Mouse (Mus musculus) cortical plate, adult 2 months (tissue): ENCODE data around the gene Chga. TPM values are rescaled to one million over a fixed set of nuclear protein-coding genes. Genes with fewer than 3 reads are reported as not detected.

Experiments used
- H3K27ac ChIP-seq: fragments of 200-500 bp; 2 replicates; pipeline ENCODE4 v1.5.1; 2012; ENCODE audit warnings: low read length, control low read depth, inconsistent platforms; ENCODE audit not compliant: insufficient read depth
- H3K4me1 ChIP-seq: fragments of 200-500 bp; 2 replicates; pipeline ENCODE4 v1.6.1; 2011; ENCODE audit warnings: low read length; ENCODE audit not compliant: control insufficient read depth, insufficient read depth
- H3K4me3 ChIP-seq: fragments of 200-500 bp; 2 replicates; pipeline ENCODE4 v1.5.1; 2011; ENCODE audit warnings: mild to moderate bottlenecking, low read length, control low read depth; ENCODE audit not compliant: insufficient read depth
- CTCF ChIP-seq: fragments of 200-500 bp; IDR thresholded peaks from 2 replicates; pipeline ENCODE4 v1.5.1; 2011; ENCODE audit warnings: mild to moderate bottlenecking, control low read depth, low read length; ENCODE audit not compliant: insufficient read depth; ENCODE audit errors: extremely low read depth
- POLR2A ChIP-seq: fragments of 200-500 bp; IDR thresholded peaks from 2 replicates; pipeline ENCODE4 v1.6.1; 2011; ENCODE audit warnings: mild to moderate bottlenecking, low read length, control low read depth; ENCODE audit not compliant: insufficient read depth; ENCODE audit errors: extremely low read depth
- polyA plus RNA-seq: library from polyadenylated mRNA; depleted of rRNA; stranded (reverse); fragments of >200 nt; gene quantifications from 2 replicates; pipeline ENCODE4 v1.2.3, GENCODE M21; 2012; rRNA removed

Chga gene
- polyA plus RNA-seq, 1 experiment: 121 TPM

DNA sequence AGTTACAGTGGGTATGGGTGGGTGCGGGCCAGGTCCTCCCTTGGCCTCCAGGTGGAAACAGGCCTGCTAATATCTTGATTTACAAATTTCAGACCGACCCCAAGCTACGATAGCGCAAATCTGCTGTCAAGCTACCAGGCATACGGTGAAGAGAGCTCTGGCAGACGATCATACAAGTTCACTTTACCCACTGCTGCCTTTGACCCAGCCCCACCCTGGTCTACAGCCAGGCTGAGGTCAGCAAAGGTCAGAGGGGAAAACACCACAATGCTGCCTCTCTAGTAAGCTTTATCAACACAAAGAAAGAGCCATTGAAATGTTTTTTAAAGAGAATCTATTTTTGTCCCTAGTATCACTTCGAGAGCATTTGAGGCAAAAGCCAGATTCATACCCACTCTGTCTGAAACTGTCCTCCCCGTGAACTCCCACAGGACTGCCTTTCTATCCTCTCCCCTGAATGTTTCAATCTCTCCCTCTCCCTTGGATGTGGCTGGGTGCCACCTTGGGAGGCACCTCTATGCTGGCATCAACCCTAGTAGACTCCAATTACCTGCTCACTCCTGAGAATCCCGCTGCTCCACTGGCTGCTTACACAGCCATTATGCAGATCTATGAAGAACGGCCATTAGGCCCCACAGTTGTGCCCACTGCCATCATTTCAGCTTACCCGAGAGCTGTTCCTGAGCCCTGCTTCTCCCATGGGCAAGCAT, 53.2 kb downstream of the Chga start:
- Histone ChIP-seq H3K4me1 (peaks cover 2% of the 10 kb centered on the region; the same call in 1 of the 2 replicates), H3K27ac (no peak overlapping the region), H3K4me3 (no peak overlapping the region)
- no peak for TF ChIP-seq CTCF
- TF ChIP-seq POLR2A: no peak

DNA sequence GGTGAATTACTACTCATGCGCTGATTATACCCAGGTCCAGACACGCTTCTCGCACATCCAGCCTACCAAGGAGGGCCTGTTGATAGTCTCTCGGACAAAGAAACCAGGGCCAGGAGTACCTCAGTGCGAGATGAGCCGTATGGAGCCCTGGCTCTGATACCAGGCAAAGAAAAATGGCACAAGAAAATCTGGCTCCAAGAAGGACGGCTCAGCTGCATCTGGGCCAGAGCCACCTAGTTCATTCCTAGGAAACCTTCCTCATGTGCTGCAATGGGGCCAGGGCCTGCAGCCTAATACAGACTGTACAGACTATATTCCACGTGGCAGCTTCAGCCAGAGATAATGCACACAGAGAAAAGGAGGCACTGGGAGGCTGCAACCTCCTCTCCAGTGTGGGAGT, 56.2 kb downstream of the Chga start:
- no peak overlapping the region for H3K27ac ChIP-seq
- H3K4me3 ChIP-seq: no peak overlapping the region
- TF ChIP-seq CTCF: no peak
- no peak for TF ChIP-seq POLR2A
- H3K4me1 ChIP-seq: 0 out of 2 replicates have a peak, but pooled peaks cover 2% of the 10 kb centered on the region

DNA sequence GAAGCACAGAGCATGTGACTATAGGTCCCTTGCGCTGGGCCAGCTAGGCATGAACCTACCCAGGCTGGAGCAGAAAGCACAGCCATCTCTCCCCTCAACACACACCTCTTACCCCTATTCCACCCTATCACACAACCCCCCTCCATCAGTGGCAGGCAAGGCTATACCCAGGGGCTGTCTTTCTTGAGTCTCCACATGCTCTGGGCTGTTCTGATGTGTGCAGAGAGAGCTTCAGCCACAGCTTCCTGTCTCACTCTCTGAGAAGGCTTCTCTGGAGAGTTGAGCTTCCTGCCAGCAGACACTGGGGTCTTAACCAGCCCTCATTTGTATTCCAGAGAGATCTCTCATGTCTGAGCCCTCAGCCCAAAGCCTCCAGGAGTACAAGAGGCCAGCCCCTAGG, 57.7 kb downstream of the Chga start:
- no peak overlapping the region for H3K4me3 ChIP-seq
- H3K4me1 ChIP-seq: peaks cover 7% of the 10 kb centered on the region; the same call in 1 of the 2 replicates
- TF ChIP-seq POLR2A: no peak
- H3K27ac ChIP-seq: no peak overlapping the region

DNA sequence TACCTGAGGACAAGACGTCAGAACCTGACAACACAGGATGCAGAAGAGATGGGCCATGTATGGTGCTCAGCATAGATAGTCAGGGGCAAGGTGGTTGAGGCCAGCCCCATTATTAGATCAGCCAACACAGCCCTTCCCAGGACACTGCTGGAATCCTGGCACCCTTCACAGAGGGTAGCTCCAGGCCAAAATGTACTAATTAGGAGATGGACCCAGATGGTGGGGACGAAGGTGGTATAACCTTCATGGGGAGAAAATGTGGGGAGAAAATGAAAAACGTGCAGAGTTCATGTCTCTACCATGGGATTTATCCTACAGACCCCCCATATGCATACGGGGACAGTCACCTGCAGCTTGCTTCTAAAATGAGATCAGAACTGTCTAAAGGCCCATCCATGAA, 58.6 kb downstream of the Chga start:
- TF ChIP-seq CTCF (no peak), POLR2A (no peak)
- Histone ChIP-seq H3K4me1 (peaks cover 10% of the 10 kb centered on the region), H3K27ac (no peak overlapping the region), H3K4me3 (no peak overlapping the region)

Other genes starting within 250 kb of the Chga start
- 121 and 132 TPM in 2 replicates for gene Lgmn, start 115.2 kb upstream of the Chga start, polyA plus RNA-seq
- 23.4 and 25.1 TPM in 2 replicates for gene Golga5, start 85.8 kb upstream of the Chga start, polyA plus RNA-seq
- 42.6 and 42.7 TPM in 2 replicates for gene Itpk1, start 150.0 kb downstream of the Chga start, polyA plus RNA-seq
- 10.7 and 11.0 TPM in 2 replicates for gene Moap1, start 188.7 kb downstream of the Chga start, polyA plus RNA-seq
- gene Tmem251, start 188.8 kb downstream of the Chga start, polyA plus RNA-seq: 3.9 and 4.0 TPM in 2 replicates
- not detected in 2 replicates for gene Gm28051, start 202.8 kb downstream of the Chga start, polyA plus RNA-seq
- 10.8 and 11.2 TPM in 2 replicates for gene Gon7, start 202.8 kb downstream of the Chga start, polyA plus RNA-seq
- 31.7 and 33.6 TPM in 2 replicates for gene Ubr7, start 203.0 kb downstream of the Chga start, polyA plus RNA-seq
- 29.1 and 29.2 TPM in 2 replicates for gene Gm20604, start 203.7 kb downstream of the Chga start, polyA plus RNA-seq